Mouse (Mus musculus): ENCODE measurements around the gene Ube2q1.
"Not testable (repeated sequence)": the region's sequence is repeated elsewhere in the genome, so short reads cannot be mapped to it uniquely, and the experiment has no call there.

The Ube2q1 gene

DNA sequence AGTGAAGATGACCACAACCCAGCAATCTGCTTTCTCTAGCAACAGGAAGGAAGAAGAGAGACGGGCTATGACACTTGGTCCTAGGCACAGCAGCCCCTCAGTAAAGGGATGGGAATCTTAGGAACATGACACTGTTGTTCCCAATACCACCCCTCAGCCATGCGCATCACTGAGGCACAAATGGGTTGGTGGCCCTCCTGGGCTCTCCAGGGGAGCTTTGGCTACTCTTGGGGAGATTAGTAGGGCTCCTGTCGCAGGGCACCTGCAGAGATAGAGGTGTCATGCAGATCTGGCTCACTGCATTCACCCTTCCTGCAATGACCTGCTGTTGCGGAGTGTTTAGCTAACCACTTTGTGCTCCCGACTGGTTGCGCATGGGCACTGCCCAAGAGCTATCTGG, 12.9 kb downstream of the Ube2q1 start:
- DNase-seq (ENCODE audit: low spot score in 2 of 2): no peak

DNA sequence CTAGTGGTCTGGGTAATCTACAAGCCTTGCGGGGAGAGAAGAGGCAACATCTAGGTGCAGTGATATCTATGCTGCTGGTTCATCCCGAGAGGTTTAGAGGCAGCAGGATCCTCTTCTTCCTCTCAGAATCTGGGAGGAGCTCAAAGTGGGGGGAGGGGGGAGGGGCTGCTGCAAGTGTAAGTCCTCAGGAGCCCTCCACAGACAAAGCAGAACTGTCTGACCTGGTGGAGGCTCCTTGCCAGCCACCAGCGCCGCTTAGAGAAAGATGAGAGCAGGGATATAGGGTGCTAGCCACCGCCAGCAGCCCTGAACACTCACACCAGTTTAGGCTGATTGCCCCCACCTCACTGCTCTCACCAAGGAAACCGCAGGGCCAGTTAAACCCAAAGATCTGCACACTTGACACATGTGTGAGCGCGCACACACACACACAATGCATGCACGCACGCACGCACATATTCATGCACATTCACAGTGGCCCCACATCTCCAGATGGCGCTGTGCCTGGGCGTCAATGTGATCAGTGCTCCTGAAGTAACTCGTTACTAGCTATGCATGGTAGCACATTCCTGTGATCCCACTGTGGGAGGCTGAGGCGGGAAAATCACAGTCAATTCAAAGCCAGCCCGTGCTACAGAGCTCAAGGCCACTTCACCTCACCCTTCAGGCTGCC, 15.4 kb downstream of the Ube2q1 start:
- DNase-seq (ENCODE audit: low spot score in 2 of 2): no peak

DNA sequence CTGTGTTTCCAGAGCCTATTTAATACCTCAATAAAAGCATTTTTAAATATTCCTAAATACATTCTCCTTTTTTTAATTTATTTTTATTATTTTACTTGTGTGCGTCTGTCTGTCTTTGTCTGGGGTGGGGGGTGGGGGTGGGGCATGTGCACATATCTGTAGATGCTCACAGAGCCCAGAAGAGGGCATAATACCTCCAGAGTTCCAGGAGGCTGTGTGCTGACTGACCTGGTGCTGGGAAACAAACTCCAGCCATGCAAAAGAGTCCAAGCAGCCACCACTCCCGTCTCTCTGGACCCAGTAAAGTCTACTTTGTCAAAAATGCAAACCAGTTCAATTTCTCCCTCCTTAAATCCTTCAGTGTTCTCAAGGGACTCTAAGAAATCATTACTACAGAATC, 21.2 kb downstream of the Ube2q1 start:
- DNase-seq (ENCODE audit: low spot score in 2 of 2): no peak

DNA sequence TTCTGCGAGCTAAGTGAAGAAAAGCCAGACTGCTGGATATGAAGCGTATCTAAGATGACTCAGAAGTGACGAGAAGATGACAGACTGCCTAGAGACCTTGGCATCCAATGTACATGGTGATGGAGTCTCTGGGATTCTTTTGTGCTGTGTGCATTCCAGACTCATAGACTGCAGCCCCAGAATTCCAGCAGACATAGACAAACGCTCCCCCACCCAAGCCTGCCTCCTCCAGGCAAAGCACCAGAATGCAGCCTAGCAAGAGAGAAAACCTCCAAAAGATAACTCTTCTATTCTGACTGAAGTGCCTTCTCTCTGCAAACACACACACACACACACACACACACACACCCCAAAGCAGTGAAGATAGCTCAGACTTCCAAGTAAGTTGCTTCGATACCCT, 22.3 kb downstream of the Ube2q1 start:
- no peak for DNase-seq (ENCODE audit: low spot score in 2 of 2)

DNA sequence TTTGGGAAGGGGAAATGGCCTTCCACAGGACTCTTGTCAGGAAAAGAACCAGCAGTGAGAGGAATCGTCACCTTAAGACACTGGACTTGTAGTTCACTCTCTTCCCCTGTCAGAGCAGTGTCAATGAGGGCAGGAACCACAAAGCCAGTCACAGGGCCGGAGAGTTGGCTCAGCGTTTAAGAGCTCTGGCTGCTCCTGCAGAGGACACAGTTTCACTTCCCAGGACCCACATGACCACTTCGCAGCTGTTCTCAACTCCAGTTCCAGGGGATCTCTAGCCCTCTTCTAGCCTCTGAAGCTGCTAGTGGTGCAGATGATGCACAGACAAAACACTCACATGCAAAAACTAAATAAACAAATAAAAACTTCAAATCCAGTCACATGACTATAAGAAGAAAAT, 22.9 kb downstream of the Ube2q1 start:
- no peak for DNase-seq (ENCODE audit: low spot score in 2 of 2)

DNA sequence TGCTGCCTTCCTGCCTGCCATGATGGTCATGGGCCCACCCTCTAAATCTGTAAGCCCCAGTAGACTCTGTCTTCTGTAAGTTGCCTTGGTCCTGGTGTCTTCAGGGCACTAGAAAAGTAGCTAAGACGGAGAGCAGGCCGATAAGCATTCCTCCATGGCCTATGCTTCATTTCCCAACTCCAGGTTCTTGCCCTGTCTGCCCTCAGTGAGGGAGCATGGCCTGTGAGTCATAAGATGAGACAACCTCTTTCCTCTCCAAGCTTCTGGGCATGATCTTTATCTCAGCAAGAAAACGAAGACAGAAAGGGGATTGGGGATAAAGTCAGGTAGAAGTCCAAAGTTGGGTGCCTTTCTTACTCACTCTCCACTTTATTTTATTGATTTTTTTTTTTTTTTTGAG, 25.1 kb downstream of the Ube2q1 start:
- DNase-seq (ENCODE audit: low spot score in 2 of 2): no peak

DNA sequence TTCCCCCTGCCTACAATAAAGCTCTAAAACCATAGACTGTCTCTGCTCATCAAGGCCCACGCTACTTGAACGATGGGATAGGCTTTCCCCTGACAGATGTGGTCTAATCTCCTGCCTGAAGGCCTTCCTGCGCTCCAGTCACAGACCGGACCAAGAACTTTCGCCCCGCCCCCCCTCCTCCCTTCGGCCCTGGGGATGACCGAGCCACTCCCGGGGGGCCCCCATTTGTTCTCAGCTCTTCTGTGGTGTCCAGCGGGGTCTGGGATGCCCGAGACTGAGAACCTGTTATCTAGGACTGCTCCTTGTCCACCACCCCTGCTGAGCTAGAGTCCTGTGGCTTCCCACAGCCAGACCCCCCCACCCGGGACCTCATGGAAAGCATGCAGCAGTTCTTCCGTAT, 26.1 kb downstream of the Ube2q1 start:
- no peak for DNase-seq (ENCODE audit: low spot score in 2 of 2)

DNA sequence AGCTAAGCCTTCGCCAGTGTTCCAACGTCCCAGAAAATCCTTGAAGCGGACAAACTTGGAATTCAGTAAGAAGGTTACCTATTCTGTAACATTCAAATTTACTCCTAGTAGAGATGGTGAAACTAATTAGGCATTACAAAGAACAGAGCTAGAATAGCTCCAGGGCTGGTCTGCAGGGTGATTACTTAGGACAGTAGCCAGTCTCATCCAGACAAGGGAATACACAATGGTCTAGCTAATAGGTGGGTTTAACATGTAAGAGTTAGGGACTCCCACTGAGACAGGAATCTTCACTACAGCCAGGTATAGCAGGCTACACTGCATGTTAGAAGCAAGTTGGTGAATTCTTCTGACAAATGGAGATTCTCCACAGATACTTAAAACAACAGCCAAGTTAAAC, 26.7 kb downstream of the Ube2q1 start:
- not testable (repeated sequence) for DNase-seq (ENCODE audit: low spot score in 2 of 2)

DNA sequence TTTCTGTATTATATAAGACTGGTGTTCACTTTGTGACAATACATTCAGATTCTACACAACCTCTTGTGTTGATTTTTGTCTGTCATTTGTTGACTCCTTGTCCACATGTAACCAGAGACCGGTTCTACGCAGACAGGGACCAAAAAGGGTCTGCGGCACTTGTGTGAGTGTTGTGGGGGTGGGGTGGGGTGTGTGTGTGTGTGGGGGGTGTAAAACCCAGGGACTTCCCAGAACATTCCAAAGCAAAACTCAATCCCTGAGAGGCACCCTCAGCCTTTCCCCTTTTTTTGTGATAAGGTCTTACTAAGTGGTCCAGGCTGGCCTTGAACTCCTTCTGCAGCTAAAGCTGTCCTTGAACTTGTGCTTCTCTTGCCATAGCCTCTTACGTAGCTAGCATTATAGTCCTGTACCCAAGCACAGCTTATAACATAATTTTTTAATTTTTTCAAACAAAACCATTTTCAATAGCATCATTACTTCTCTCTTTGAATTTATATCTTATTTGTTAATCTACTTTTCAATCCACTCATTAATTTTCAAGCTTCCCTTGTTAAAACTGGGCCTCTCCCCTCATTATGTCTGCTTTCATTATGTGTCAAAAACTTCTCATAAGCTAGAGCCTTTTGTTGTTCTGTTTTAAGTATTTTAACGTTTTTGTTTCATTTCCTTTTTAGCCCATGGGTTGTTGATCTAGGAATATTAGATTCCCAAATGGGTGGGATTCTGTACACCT, 27.5 kb downstream of the Ube2q1 start:
- DNase-seq (ENCODE audit: low spot score in 2 of 2): no peak

DNA sequence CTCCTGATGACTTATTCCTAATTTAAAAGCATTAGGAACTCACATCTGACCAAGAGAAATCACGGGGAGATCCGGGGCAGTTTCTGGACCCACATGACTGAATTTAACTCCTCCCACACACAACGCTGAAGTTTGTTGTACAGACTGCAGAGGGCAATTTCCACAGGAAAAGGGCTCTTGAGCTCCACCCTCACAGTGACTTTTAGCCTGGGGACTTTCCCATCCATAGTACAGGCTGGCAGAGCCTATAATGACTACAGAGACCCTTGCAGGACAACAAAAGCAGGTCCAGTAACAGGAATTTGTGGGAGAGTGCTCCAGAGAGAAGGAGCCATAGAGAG, 28.1 kb downstream of the Ube2q1 start:
- DNase-seq (ENCODE audit: low spot score in 2 of 2): no peak

DNA sequence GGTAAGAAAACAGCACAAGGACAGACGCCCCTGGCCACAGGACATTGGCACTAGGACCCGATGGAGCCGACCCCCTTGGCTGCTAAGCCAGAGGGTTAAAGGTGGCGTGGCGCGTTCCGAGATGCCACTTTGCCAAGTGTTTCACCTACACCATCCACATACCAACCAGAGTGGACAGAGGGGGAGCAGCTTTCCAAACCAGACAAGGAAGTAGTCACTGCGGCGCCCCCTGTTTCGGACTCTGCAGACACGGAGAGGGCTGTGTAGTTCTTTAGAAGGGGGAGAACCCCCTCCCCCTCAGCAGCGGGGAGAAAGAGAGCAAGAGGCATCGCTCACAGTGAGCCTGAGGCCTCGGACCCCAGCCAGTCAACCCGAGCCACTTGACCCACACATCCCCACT, 29.5 kb downstream of the Ube2q1 start:
- DNase-seq (ENCODE audit: low spot score in 2 of 2): no peak

DNA sequence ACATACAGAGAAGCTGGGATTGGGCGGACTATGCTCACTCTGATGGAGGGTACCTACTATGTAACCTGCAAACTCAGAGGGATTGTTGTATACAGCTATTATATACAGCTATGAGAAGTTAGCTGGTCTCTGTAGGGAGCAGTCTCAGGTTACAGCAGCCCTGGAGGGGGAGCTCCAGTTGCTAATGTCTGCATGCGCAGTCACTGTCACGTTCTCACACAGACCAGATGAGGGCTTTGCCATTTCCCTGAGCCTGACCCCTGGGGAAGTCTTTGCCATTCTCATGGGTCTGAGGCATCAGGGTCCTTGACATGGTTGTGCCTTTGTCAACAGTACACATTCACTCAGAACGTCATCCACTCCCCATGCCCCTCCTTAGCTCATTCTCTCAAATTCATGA, 31.8 kb downstream of the Ube2q1 start:
- no peak for DNase-seq (ENCODE audit: low spot score in 2 of 2)

DNA sequence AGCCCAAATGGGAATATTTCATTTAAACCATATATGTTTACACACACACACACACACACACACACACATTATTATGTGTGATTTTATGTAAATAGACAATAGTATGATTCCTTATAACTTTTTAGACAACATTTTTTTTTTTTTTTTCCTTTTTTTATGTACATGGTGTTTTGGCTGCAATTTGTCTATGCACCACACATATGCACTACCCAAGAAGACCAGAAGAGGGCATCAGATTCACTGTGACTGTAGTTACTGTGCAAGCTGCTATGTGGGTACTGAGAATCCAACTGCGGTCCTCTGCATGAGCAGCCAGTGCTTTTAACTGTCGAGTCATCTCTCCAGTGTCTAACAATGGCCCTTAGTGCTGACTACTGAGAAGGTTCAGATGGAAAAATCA, 33.3 kb downstream of the Ube2q1 start:
- no peak for DNase-seq (ENCODE audit: low spot score in 2 of 2)

DNA sequence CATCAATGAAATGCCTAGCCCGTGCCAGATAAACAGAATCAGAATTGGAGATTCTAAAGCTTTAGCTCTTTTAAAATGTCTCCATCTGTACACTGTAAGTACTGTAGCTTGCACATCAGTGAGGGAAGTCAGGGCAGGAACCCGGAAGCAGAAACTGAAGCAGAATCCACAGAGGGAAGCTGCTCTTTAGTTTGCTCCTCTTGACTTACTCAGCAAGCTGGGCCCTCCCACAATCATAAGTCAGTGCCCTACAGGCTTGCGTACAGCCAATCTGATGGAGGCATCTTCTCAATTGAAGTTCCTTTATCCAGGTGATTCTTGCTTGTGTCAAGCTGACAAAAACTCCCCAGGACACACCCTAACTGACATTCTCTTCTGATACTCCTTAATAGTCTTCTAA, 33.8 kb downstream of the Ube2q1 start:
- DNase-seq (ENCODE audit: low spot score in 2 of 2): no peak

DNA sequence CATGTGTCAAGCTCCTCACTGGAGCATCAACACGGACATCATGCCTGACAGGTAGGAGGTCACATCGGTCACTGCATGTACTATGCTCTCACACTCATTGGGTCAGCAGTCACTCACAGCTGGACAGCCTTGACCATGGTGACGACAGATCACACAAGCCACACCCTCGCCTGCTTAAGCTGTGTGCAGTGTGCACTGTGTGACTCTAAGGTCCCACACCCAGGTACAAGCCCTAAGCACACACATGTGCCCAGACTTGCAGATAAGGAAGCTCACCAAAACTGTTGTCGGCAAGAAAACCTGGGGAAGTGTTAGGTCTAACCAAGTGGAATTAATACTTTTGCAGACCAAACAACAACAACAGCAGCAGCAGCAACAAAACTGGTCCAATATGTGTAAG, 34.5 kb downstream of the Ube2q1 start:
- DNase-seq (ENCODE audit: low spot score in 2 of 2): no peak

DNA sequence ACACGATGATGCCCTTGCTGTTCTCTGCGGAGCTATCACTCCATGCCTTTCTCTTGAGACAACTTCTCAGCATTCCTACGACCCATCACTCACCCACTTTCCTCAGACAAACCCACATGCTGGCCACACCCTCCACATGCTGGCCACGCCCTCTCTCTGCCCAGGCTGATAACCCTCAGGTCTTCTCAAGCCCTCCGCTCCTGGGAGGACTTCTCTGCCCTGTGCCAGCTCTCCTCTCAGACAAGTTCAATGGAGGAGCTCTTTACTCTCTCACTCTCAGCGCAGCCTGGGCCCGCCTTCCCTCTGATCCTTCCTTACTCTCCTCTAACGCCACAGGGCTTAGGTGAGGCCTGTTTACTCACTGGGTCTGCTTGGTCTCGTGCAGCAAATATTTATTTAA, 35.2 kb downstream of the Ube2q1 start:
- DNase-seq (ENCODE audit: low spot score in 2 of 2): no peak

DNA sequence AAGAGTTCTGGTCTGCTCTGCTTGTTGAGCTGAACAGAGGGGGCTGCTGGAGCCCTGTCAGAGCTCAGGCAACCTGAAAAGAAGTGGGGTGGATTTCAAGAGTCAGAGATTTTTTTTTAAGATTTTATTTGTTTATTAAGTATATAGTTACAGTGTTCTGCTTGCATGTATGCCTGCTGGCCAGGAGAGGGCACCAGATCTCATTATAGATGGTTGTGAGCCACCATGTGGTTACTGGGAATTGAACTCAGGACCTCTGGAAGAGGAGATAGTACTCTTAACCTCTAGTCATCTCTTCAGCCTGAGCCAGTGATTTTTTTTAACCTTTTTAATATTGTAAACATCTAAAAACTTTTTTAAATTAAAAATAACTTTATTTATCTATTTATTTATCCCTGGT, 37.4 kb downstream of the Ube2q1 start:
- no peak for DNase-seq (ENCODE audit: low spot score in 2 of 2)

DNA sequence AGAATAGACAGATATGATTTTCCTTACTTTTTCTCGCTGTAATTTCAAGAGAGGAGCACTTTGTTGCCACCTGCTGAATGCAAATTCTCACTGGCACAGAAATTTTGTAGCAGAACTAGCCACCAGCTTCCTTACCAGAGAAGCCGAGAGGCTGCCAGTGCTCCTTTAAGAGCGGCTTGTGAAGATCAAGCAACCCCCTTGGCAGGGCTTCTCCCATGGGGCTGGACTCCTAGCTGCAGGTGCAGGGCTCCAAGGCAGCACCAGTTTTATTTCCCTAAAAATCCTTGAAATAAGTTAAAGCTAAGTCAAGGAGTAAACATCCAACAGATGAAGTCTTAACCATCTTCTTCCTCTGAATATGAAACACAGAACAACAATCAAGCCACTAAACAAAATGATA, 38.8 kb downstream of the Ube2q1 start:
- DNase-seq (ENCODE audit: low spot score in 2 of 2): no peak

DNA sequence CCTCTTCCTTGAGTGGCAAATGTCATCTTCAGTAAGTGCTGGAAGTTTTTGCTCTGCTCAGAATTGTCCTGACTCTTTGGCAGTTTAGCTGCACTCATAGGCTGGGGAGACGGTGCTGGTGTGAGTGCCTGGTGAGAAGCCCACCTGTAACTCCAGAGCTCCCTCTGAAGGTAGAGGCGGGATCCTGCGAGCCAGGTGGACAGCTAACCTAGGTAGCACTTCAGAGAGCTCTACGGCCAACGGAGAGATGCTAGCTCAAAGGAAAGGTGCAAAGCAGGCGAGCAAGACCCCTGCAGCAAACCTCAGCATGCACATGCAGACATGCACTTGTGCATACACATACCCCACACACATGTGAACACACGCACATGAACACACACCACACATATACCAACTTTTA, 40.6 kb downstream of the Ube2q1 start:
- no peak for DNase-seq (ENCODE audit: low spot score in 2 of 2)

DNA sequence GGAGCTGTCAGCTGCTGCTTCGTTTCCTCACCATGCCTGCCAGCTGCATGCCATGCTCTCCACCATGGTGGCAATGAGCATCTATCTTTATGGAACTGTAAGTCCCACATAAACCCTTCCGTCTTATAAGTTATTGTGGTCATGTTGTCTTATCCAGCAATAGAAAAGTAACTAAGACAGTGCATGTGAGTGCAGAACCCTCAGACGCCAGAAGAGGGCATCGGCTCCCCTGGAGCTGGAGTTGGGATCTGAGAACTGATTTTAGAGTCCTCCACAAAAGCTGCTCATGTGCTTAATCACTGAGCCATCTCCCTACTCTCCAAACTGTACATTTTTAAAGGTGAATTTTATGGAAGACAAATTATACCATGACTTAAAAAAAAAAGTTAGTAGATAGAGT, 43.6 kb downstream of the Ube2q1 start:
- peak; percentile 10 to 61 for DNase-seq (ENCODE audit: low spot score in 2 of 2)

DNA sequence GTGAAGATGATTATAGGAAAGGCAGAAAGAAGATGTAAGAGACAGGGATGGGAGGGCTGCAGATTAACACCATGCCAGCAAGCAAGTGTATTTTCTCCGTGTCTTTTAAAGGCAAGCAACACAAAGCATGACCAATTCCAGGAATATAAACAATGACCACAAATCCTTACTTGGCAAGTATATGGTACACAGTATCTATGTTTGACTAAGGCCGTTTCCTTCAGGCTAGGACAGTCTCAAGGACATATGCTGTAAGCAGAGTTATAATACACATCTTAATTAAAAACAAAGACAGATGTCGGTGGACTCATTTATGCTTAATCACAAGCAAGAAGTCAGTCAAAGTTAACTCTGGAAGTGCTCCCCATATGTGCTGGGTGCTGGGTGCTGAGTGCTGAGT, 45.2 kb downstream of the Ube2q1 start:
- no peak for DNase-seq (ENCODE audit: low spot score in 2 of 2)

DNA sequence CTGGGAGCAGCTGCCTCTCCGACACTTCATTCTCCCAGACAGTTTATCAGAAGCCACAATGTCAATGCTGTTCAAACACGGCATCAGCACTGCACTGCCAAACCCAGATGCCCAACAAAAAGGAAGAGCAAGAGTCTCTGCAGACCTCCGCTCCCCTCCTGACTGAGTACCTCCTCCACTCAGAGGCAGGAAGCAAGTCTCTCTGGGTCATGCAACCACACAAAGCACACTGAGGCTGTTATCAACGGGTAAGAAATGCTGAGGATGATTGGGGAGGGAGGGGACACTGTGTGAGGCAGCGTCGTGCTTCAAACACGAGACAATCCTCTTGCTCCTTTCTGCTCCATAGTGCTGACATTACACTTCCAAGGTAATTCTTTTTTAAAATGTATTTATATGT, 46.5 kb downstream of the Ube2q1 start:
- peak; percentile 12 to 22 for DNase-seq (ENCODE audit: low spot score in 2 of 2)

DNA sequence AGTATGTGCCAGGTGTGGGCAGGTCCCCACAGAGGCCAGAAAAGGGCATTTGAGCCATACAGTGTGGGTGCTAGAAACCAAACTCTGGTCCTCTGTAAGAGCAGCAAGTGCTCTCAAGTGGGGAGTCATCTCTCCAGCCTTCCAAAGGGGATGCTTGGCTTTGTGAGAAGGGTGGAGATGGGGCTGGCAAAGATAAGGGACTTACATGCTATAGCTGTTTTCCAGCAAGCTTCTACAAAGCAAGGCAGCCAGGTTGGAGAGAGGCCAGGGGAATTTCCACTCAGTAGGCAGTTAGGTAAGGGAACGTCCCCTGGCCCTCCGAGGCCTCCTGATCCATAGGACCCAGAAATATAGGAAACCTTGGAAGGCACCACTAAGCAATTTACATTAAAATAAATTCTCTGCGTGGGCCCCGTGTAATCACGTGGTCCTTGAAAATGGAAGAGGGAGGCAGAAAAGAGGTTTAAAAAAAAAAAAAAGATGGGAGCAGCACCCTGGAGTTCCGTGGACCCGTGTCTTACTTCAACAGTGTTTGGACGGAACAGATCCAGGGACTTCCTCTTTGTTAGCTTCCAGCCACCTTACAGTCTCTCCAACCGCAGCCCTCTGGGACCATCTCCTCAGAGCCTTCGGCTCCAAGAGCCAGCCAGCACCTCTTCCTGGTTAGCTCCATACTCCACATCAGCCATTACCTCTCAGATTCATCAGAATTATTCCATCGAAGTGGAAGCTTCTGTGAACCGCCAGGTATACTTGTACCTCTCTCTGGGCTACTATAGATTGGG, 47.1 kb downstream of the Ube2q1 start:
- DNase-seq (ENCODE audit: low spot score in 2 of 2): no peak
